Mouse (Mus musculus): Measurements from ENCODE around the gene Klk1b22. TPM values are rescaled to one million over a fixed set of nuclear protein-coding genes. Genes with fewer than 3 reads are reported as not detected.
"Not testable (repeated sequence)": the region's sequence is repeated elsewhere in the genome, so short reads cannot be mapped to it uniquely, and the experiment has no call there.

The Klk1b22 gene
- total RNA-seq (2021) = not detected in 2 replicates
- long read RNA-seq = 0 reads

- DNase-seq = no peak
Observed at GRCm38 (mm10) chr7:44112373-44112772, at the start of gene Klk1b22. Gene Klk1b22 (plus strand): TSS chr7:44112673.

GRCm38 (mm10) chr7:44072117-44072516 lies 40.4 kb upstream of the Klk1b22 start:
- no peak for DNase-seq

GRCm38 (mm10) chr7:44077703-44078102 lies 34.8 kb upstream of the Klk1b22 start:
- DNase-seq = no peak

GRCm38 (mm10) chr7:44096111-44096510 lies 16.4 kb upstream of the Klk1b22 start:
- DNase-seq = no peak

- not testable (repeated sequence) for DNase-seq
Observed at GRCm38 (mm10) chr7:44102028-44102427, 10.4 kb upstream of the Klk1b22 start, which contains the start of gene Klk1b21. Gene Klk1b21 (plus strand): TSS chr7:44102328.

- no peak for DNase-seq
Observed at GRCm38 (mm10) chr7:44123445-44123844, 11.0 kb downstream of the Klk1b22 start.

- no peak for DNase-seq
Observed at GRCm38 (mm10) chr7:44136467-44136866, 24.0 kb downstream of the Klk1b22 start, which contains the start of gene Klk1b16. Gene Klk1b16 (plus strand): TSS chr7:44136767.

Other genes starting within 250 kb of the Klk1b22 start
- not detected in 2 replicates for gene Klk4, start 231.5 kb upstream of the Klk1b22 start, total RNA-seq (2021)
- gene Klk15, start 178.9 kb upstream of the Klk1b22 start, total RNA-seq (2021) = not detected in 2 replicates
- not detected in 2 replicates for gene Klk1b8, start 162.0 kb upstream of the Klk1b22 start, total RNA-seq (2021)
- gene Klk1b1, start 145.9 kb upstream of the Klk1b22 start, total RNA-seq (2021) = not detected in 2 replicates
- not detected in 2 replicates for gene Klk1b9, start 136.6 kb upstream of the Klk1b22 start, total RNA-seq (2021)
- not detected in 2 replicates for gene Klk1b11, start 116.8 kb upstream of the Klk1b22 start, total RNA-seq (2021)
- gene Klk1b26, start 100.5 kb upstream of the Klk1b22 start, total RNA-seq (2021) = not detected in 2 replicates
- not detected in 2 replicates for gene Klk1b27, start 60.4 kb upstream of the Klk1b22 start, total RNA-seq (2021)
- gene Klk1b21, start 10.3 kb upstream of the Klk1b22 start, total RNA-seq (2021) = not detected in 2 replicates
- gene Klk1b16, start 24.1 kb downstream of the Klk1b22 start, total RNA-seq (2021) = not detected in 2 replicates
- gene Klk1b24, start 75.6 kb downstream of the Klk1b22 start, total RNA-seq (2021) = not detected in 2 replicates
- gene Klk1b3, start 85.5 kb downstream of the Klk1b22 start, total RNA-seq (2021) = not detected in 2 replicates
- not detected in 2 replicates for gene Klk1b4, start 94.8 kb downstream of the Klk1b22 start, total RNA-seq (2021)
- gene Klk1b5, start 103.3 kb downstream of the Klk1b22 start, total RNA-seq (2021) = not detected in 2 replicates
- not detected in 2 replicates for gene Klk1, start 112.7 kb downstream of the Klk1b22 start, total RNA-seq (2021)
- gene Gm36864, start 123.5 kb downstream of the Klk1b22 start, total RNA-seq (2021) = not detected in 2 replicates
- 0.70 and 1.6 TPM in 2 replicates for gene 1700028J19Rik, start 134.0 kb downstream of the Klk1b22 start, total RNA-seq (2021)
- gene 2410002F23Rik, start 134.0 kb downstream of the Klk1b22 start, total RNA-seq (2021) = 71.3 and 125 TPM in 2 replicates
- not detected in 2 replicates for gene Acp4, start 144.7 kb downstream of the Klk1b22 start, total RNA-seq (2021)
- gene Gm15517, start 148.8 kb downstream of the Klk1b22 start, total RNA-seq (2021) = not detected in 2 replicates
- 3.4 and 3.6 TPM in 2 replicates for gene Clec11a, start 194.2 kb downstream of the Klk1b22 start, total RNA-seq (2021)
- 8.5 and 10.4 TPM in 2 replicates for gene Shank1, start 197.6 kb downstream of the Klk1b22 start, total RNA-seq (2021)